Mouse (Mus musculus): ENCODE results near the gene Iqsec2. TPM values are rescaled to one million over a fixed set of nuclear protein-coding genes. Genes with fewer than 3 reads are reported as not detected.

The Iqsec2 gene
- total and polyA plus RNA-seq, 3 experiments: 0.19 to 1.7 TPM; not detected in 1

- no peaks in the 10 kb centered on the region for H3K79me2 ChIP-seq (ENCODE audit: control insufficient read depth, insufficient read depth, low read length, poor library complexity)
- no peaks in the 10 kb centered on the region for H3K9me3 ChIP-seq (replicated peaks; ENCODE audit: insufficient read depth, low read length)
- H3K4me1 ChIP-seq (ENCODE audit: control insufficient read depth in 1 of 2, insufficient read depth in 2 of 2, low read length in 2 of 2): no peaks in the 10 kb centered on the region
- no peak overlapping the region for H3K4me3 ChIP-seq (ENCODE audit: control insufficient read depth in 1 of 2, insufficient read depth in 1 of 2, low read depth in 2 of 2, low read length in 2 of 2)
- no peak overlapping the region for H3K27ac ChIP-seq (ENCODE audit: control insufficient read depth, low read depth, low read length)
- no peak for TF ChIP-seq MAX (IDR thresholded peaks at IDR 0.05; ENCODE audit: low read length)
- no peaks in the 10 kb centered on the region for H3K36me3 ChIP-seq (ENCODE audit: control insufficient read depth in 1 of 2, insufficient read depth in 2 of 2, low read length in 2 of 2)
- H3K27me3 ChIP-seq (ENCODE audit: control insufficient read depth in 1 of 2, insufficient read depth in 2 of 2, low read length in 2 of 2): no peaks in the 10 kb centered on the region
- DNase-seq (ENCODE audit: low read depth, low spot score): no peak
- no peak overlapping the region for H3K9ac ChIP-seq (ENCODE audit: control insufficient read depth, low read depth, low read length, poor library complexity, severe bottlenecking)
Observed at GRCm38 (mm10) chrX:152224280-152224679, 80.2 kb downstream of the Iqsec2 start.

GRCm38 (mm10) chrX:152232781-152233763, 89.0 kb downstream of the Iqsec2 start, which contains the start of gene Kdm5c:
Kdm5c (plus strand) TSS chrX:152233020.
- H3K27ac ChIP-seq (ENCODE audit: control insufficient read depth, low read depth, low read length): peak within 1 kb of the TSS; percentile 75
- H3K4me1 ChIP-seq (ENCODE audit: control insufficient read depth in 1 of 2, insufficient read depth in 2 of 2, low read length in 2 of 2): peaks cover 9 to 14% of the 10 kb centered on the region in 2 experiments; a peak in 3 of 4 replicates
- no peaks in the 10 kb centered on the region for H3K9me3 ChIP-seq (replicated peaks; ENCODE audit: insufficient read depth, low read length)
- peaks cover 13 to 17% of the 10 kb centered on the region in 2 experiments for H3K36me3 ChIP-seq (ENCODE audit: control insufficient read depth in 1 of 2, insufficient read depth in 2 of 2, low read length in 2 of 2)
- no peaks in the 10 kb centered on the region for H3K27me3 ChIP-seq (ENCODE audit: control insufficient read depth in 1 of 2, insufficient read depth in 2 of 2, low read length in 2 of 2)
- DNase-seq (ENCODE audit: low read depth, low spot score): peak; percentile 100
- H3K9ac ChIP-seq (ENCODE audit: control insufficient read depth, low read depth, low read length, poor library complexity, severe bottlenecking): peak within 1 kb of the TSS; percentile 95
- H3K79me2 ChIP-seq (ENCODE audit: control insufficient read depth, insufficient read depth, low read length, poor library complexity): peaks cover 41% of the 10 kb centered on the region
- H3K4me3 ChIP-seq (ENCODE audit: control insufficient read depth in 1 of 2, insufficient read depth in 1 of 2, low read depth in 2 of 2, low read length in 2 of 2): peak within 1 kb of the TSS; percentile 79 to 95
- no peak for TF ChIP-seq CTCF (IDR thresholded peaks at IDR 0.05 in 2 of 3, conservative IDR thresholded peaks at IDR 0.05 in 1 of 3; ENCODE audit: control insufficient read depth in 1 of 3, insufficient read depth in 1 of 3, low read depth in 2 of 3, low read length in 3 of 3, poor library complexity in 1 of 3, severe bottlenecking in 1 of 3)
- peak; percentile 95 for TF ChIP-seq NRF1 (IDR thresholded peaks at IDR 0.05; ENCODE audit: insufficient read depth, low read depth, low read length, poor library complexity, severe bottlenecking)
- peak; percentile 86 for TF ChIP-seq SIN3A (IDR thresholded peaks at IDR 0.05; ENCODE audit: low read length)
- TF ChIP-seq EP300 (IDR thresholded peaks at IDR 0.05; ENCODE audit: low read depth in 1 of 2, low read length in 2 of 2): peak in 1 of 2 experiments; percentile 52; a peak in 2 of 4 replicates
- TF ChIP-seq MAZ (IDR thresholded peaks at IDR 0.05; ENCODE audit: low read depth, low read length): peak; percentile 97
- TF ChIP-seq KAT2A (conservative IDR thresholded peaks at IDR 0.05; ENCODE audit: low read depth, low read length): peak; percentile 98
- TF ChIP-seq MEF2A (IDR thresholded peaks at IDR 0.05; ENCODE audit: extremely low read depth, insufficient replicate concordance, low read depth, low read length, poor library complexity, severe bottlenecking): no peak
- TF ChIP-seq E2F4 (IDR thresholded peaks at IDR 0.05; ENCODE audit: borderline replicate concordance, low read depth, low read length): no peak
- peak; percentile 70; the same call in 1 of the 2 replicates for TF ChIP-seq CHD1 (IDR thresholded peaks at IDR 0.05; ENCODE audit: low read depth, low read length)
- TF ChIP-seq ETS1 (IDR thresholded peaks at IDR 0.05; ENCODE audit: low read depth, low read length): 0 out of 2 replicates have a peak, but pooled peaks have one; percentile 37
- no peak for TF ChIP-seq POLR2AphosphoS5 (IDR thresholded peaks at IDR 0.05; ENCODE audit: borderline replicate concordance, low read depth, low read length)
- TF ChIP-seq RCOR1 (IDR thresholded peaks at IDR 0.05; ENCODE audit: low read depth, low read length): no peak
- TF ChIP-seq USF1 (IDR thresholded peaks at IDR 0.05; ENCODE audit: low read depth, low read length): no peak
- TF ChIP-seq UBTF (IDR thresholded peaks at IDR 0.05; ENCODE audit: borderline replicate concordance, insufficient read depth, low read depth, low read length): no peak
- no peak for TF ChIP-seq MAFK (IDR thresholded peaks at IDR 0.05; ENCODE audit: borderline replicate concordance, low read depth, low read length)
- TF ChIP-seq MYC (IDR thresholded peaks at IDR 0.05; ENCODE audit: low read depth, low read length): peak; percentile 95
- TF ChIP-seq ELF1 (IDR thresholded peaks at IDR 0.05; ENCODE audit: low read depth, low read length): peak; percentile 96
- no peak for TF ChIP-seq GABPA (IDR thresholded peaks at IDR 0.05; ENCODE audit: low read depth, low read length)
- peak; percentile 35 for TF ChIP-seq JUND (IDR thresholded peaks at IDR 0.05; ENCODE audit: low read depth, low read length)
- TF ChIP-seq POLR2A (IDR thresholded peaks at IDR 0.05; ENCODE audit: control insufficient read depth in 1 of 2, insufficient read depth in 1 of 2, low read depth in 1 of 2, low read length in 2 of 2, poor library complexity in 1 of 2): peak; percentile 86 to 89
- no peak; the same call in 1 of the 2 replicates for TF ChIP-seq ZNF384 (IDR thresholded peaks at IDR 0.05; ENCODE audit: low read depth, low read length)
- TF ChIP-seq GATA1 (IDR thresholded peaks at IDR 0.05; ENCODE audit: low read depth, low read length): 0 out of 2 replicates have a peak, but pooled peaks have one; percentile 2
- peak; percentile 79; the same call in 1 of the 2 replicates for TF ChIP-seq MXI1 (IDR thresholded peaks at IDR 0.05; ENCODE audit: low read depth, low read length)
- TF ChIP-seq TBP (IDR thresholded peaks at IDR 0.05; ENCODE audit: low read depth, low read length): peak; percentile 95
- peak; percentile 94 for TF ChIP-seq MYB (IDR thresholded peaks at IDR 0.05; ENCODE audit: low read depth, low read length)
- no peak for TF ChIP-seq TAL1 (IDR thresholded peaks at IDR 0.05; ENCODE audit: low read length)
- TF ChIP-seq RAD21 (IDR thresholded peaks at IDR 0.05; ENCODE audit: low read depth, low read length): no peak
- TF ChIP-seq MAX (IDR thresholded peaks at IDR 0.05; ENCODE audit: low read length): peak; percentile 84

All from MEL (cell line).